14 mouse cellular contexts compared by ENCODE assay signal in genomic region chr13:57595761-57596051, GRCm38 (mm10).
DNase-seq lines count a peak whose midpoint lies in the region; ATAC-seq and TF ChIP-seq lines count a peak whose summit lies in the region.
"Had no signal": no experiment of that assay in that cellular context is flagged by ENCODE, and none has a peak within 500 bp of the region (broad histone marks: within the 10 kb centered on the region; RNA-seq: fewer than 3 reads in every experiment).

No protein-coding gene starts in this region.

- H3K36me3 ChIP-seq in forebrain, embryonic 10.5 days (replicated peaks): no peaks in the 10 kb centered on the region
- no peaks in the 10 kb centered on the region for H3K36me3 ChIP-seq in forebrain, embryonic 15.5 days
- no peaks in the 10 kb centered on the region for H3K36me3 ChIP-seq in hindbrain, postnatal 0 days (ENCODE audit: insufficient read depth, low read length)
- H3K36me3 ChIP-seq in midbrain, embryonic 16.5 days (ENCODE audit: control insufficient read depth, insufficient read depth, low read length): no peaks in the 10 kb centered on the region

- no peak for TF ChIP-seq CTCF in hindbrain, postnatal 0 days (IDR thresholded peaks at IDR 0.05; ENCODE audit: low read depth)

- ATAC-seq in forebrain, embryonic 15.5 days (replicated peaks): no peak
- peak; percentile 16; the same call in 1 of the 2 replicates for ATAC-seq in hindbrain, postnatal 0 days
- ATAC-seq in midbrain, embryonic 16.5 days: no peak
- no peak for ATAC-seq in monocyte, adult 5-6 weeks (replicated peaks; ENCODE audit: insufficient number of reproducible peaks, low FRiP score, low TSS enrichment, poor library complexity, severe bottlenecking)
- ATAC-seq: CD4-positive, CD25-positive, alpha-beta regulatory T cell, adult 4 months; liver, postnatal 0 days had no signal

- DNase-seq in forebrain, embryonic 10.5 days (ENCODE audit: extremely low spot score, low spot score): no peak
- DNase-seq in hindbrain, postnatal 0 days (ENCODE audit: low spot score): no peak
- no peak for DNase-seq in adrenal gland, postnatal 14 days
- no peak for DNase-seq in right cerebral cortex, postnatal 10 days (ENCODE audit: low spot score in 2 of 2)
- no peak for DNase-seq in testis, postnatal 10 days (ENCODE audit: low spot score)
- DNase-seq: cerebellum, adult 11-12 months; heart, adult 18-20 months; liver, postnatal 0 days; thymus, postnatal 14 days had no signal

- peaks cover 52% of the 10 kb centered on the region for H3K27me3 ChIP-seq in forebrain, embryonic 10.5 days (ENCODE audit: poor library complexity, severe bottlenecking)
- H3K27me3 ChIP-seq in forebrain, embryonic 15.5 days: no peaks in the 10 kb centered on the region
- 0 out of 2 replicates have a peak, but pooled peaks cover 12% of the 10 kb centered on the region for H3K27me3 ChIP-seq in hindbrain, postnatal 0 days (ENCODE audit: insufficient read depth, low read length)
- peaks cover 7% of the 10 kb centered on the region for H3K27me3 ChIP-seq in midbrain, embryonic 16.5 days (ENCODE audit: control insufficient read depth, insufficient read depth, low read depth, low read length)

- peaks cover 16% of the 10 kb centered on the region for H3K4me1 ChIP-seq in forebrain, embryonic 10.5 days
- H3K4me1 ChIP-seq in forebrain, embryonic 15.5 days: peaks cover 20% of the 10 kb centered on the region
- 0 out of 2 replicates have a peak, but pooled peaks cover 4% of the 10 kb centered on the region for H3K4me1 ChIP-seq in hindbrain, postnatal 0 days (ENCODE audit: insufficient read depth, low read length)
- H3K4me1 ChIP-seq in midbrain, embryonic 16.5 days (ENCODE audit: control insufficient read depth, insufficient read depth, low read length): peaks cover 20% of the 10 kb centered on the region

- H3K27ac ChIP-seq in forebrain, embryonic 10.5 days: peak overlapping the region; percentile 45; the same call in 1 of the 2 replicates
- H3K27ac ChIP-seq in forebrain, embryonic 15.5 days (replicated peaks): peak overlapping the region; percentile 77
- H3K27ac ChIP-seq in hindbrain, postnatal 0 days: peak overlapping the region; percentile 67
- peak overlapping the region; percentile 85 for H3K27ac ChIP-seq in midbrain, embryonic 16.5 days (ENCODE audit: low read length)
- H3K27ac ChIP-seq: kidney, postnatal 0 days had no signal

- 93% methylated on average over 6 of the region's 6 CpGs for WGBS in forebrain, embryonic 10.5 days
- 59% methylated on average over 6 of the region's 6 CpGs for WGBS in forebrain, embryonic 15.5 days
- 58% methylated on average over 6 of the region's 6 CpGs for WGBS in hindbrain, postnatal 0 days
- WGBS in midbrain, embryonic 16.5 days: 55% methylated on average over 6 of the region's 6 CpGs

- peak overlapping the region; percentile 23; the same call in 1 of the 2 replicates for H3K4me2 ChIP-seq in forebrain, embryonic 15.5 days (replicated peaks)
- H3K4me2 ChIP-seq in hindbrain, postnatal 0 days (ENCODE audit: low read depth, low read length): peak overlapping the region; percentile 35
- peak overlapping the region; percentile 44 for H3K4me2 ChIP-seq in midbrain, embryonic 16.5 days (ENCODE audit: low read length)

- H3K9me3 ChIP-seq in forebrain, embryonic 10.5 days: no peaks in the 10 kb centered on the region
- no peaks in the 10 kb centered on the region for H3K9me3 ChIP-seq in forebrain, embryonic 15.5 days
- no peaks in the 10 kb centered on the region for H3K9me3 ChIP-seq in hindbrain, postnatal 0 days (ENCODE audit: low read length)
- H3K9me3 ChIP-seq in midbrain, embryonic 16.5 days (replicated peaks; ENCODE audit: control insufficient read depth, low read length, poor library complexity, severe bottlenecking): no peaks in the 10 kb centered on the region

- H3K9ac ChIP-seq in forebrain, embryonic 15.5 days (replicated peaks): no peak overlapping the region
- H3K9ac ChIP-seq in hindbrain, postnatal 0 days (replicated peaks; ENCODE audit: low read length): no peak overlapping the region
- peak overlapping the region; percentile 52; the same call in 1 of the 2 replicates for H3K9ac ChIP-seq in midbrain, embryonic 16.5 days (ENCODE audit: low read depth, low read length)
- H3K9ac ChIP-seq: liver, postnatal 0 days had no signal

- H3K4me3 ChIP-seq in forebrain, embryonic 10.5 days: no peak overlapping the region
- H3K4me3 ChIP-seq in forebrain, embryonic 15.5 days: no peak overlapping the region
- no peak overlapping the region for H3K4me3 ChIP-seq in hindbrain, postnatal 0 days (ENCODE audit: low read length)
- H3K4me3 ChIP-seq in midbrain, embryonic 16.5 days (ENCODE audit: low read depth, low read length): no peak overlapping the region
